Mouse (Mus musculus): ENCODE measurements at regions not wholly inside any gene's neighbourhood (a gene's known extent, or its start where the extent isn't known, plus 50 kb on each side); places are given as distances from the start of the nearest gene placed in this dataset.

- H3K36me3 ChIP-seq, result no peaks in the 10 kb centered on the region
- 0 out of 2 replicates have a peak, but pooled peaks have one; percentile 29 for ATAC-seq (ENCODE audit: insufficient number of reproducible peaks, low FRiP score, low TSS enrichment, low read depth)
- 29% methylated on average over 6 of the region's 6 CpGs for WGBS
Measured at GRCm38 (mm10) chr10:97345347-97345746, 134.1 kb upstream of the Dcn start.

GRCm38 (mm10) chr10:97346949-97347348 lies 132.5 kb upstream of the Dcn start:
- no peak overlapping the region for H3K27ac ChIP-seq (replicated peaks)
- ATAC-seq (ENCODE audit: insufficient number of reproducible peaks, low FRiP score, low TSS enrichment, low read depth), result no peak
- no peaks in the 10 kb centered on the region for H3K9me3 ChIP-seq (replicated peaks)
- no peaks in the 10 kb centered on the region for H3K27me3 ChIP-seq
- no peaks in the 10 kb centered on the region for H3K4me1 ChIP-seq
- H3K4me2 ChIP-seq (replicated peaks), result no peak overlapping the region
- H3K9ac ChIP-seq, result no peak overlapping the region
- H3K36me3 ChIP-seq, result no peaks in the 10 kb centered on the region
- WGBS, result 88% methylated on average over 2 of the region's 2 CpGs
- H3K4me3 ChIP-seq (replicated peaks), result no peak overlapping the region

More at GRCm38 (mm10) chr10:97345347-97345746, 134.1 kb upstream of the Dcn start:
- no peaks in the 10 kb centered on the region for H3K9me3 ChIP-seq (replicated peaks)
- no peak overlapping the region for H3K4me2 ChIP-seq (replicated peaks)
- no peak overlapping the region for H3K4me3 ChIP-seq (replicated peaks)
- no peak overlapping the region for H3K9ac ChIP-seq
- H3K4me1 ChIP-seq, result no peaks in the 10 kb centered on the region; the same call in 1 of the 2 replicates
- no peaks in the 10 kb centered on the region for H3K27me3 ChIP-seq
- H3K27ac ChIP-seq (replicated peaks), result no peak overlapping the region

- Histone ChIP-seq H3K4me2 (replicated peaks) (no peak overlapping the region), H3K4me3 (replicated peaks) (no peak overlapping the region), H3K36me3 (no peaks in the 10 kb centered on the region), H3K27ac (replicated peaks) (no peak overlapping the region), H3K9me3 (replicated peaks) (no peaks in the 10 kb centered on the region), H3K9ac (no peak overlapping the region), H3K4me1 (no peaks in the 10 kb centered on the region), H3K27me3 (no peaks in the 10 kb centered on the region)
- ATAC-seq (ENCODE audit: insufficient number of reproducible peaks, low FRiP score, low TSS enrichment, low read depth), result no peak
- WGBS, result 87% methylated on average over 3 of the region's 3 CpGs
Measured at GRCm38 (mm10) chr10:97368625-97369024, 110.8 kb upstream of the Dcn start.

- Histone ChIP-seq H3K4me3 (replicated peaks) (no peak overlapping the region), H3K4me2 (replicated peaks) (no peak overlapping the region), H3K9ac (no peak overlapping the region), H3K9me3 (replicated peaks) (no peaks in the 10 kb centered on the region), H3K27ac (replicated peaks) (no peak overlapping the region; the same call in 1 of the 2 replicates), H3K4me1 (peaks cover 3% of the 10 kb centered on the region; the same call in 1 of the 2 replicates), H3K27me3 (no peaks in the 10 kb centered on the region), H3K36me3 (no peaks in the 10 kb centered on the region)
- 8% methylated on average over 2 of the region's 2 CpGs for WGBS
- no peak for ATAC-seq (ENCODE audit: insufficient number of reproducible peaks, low FRiP score, low TSS enrichment, low read depth)
Measured at GRCm38 (mm10) chr10:97375824-97376223, 103.6 kb upstream of the Dcn start.

GRCm38 (mm10) chr10:97376376-97376775 lies 103.0 kb upstream of the Dcn start:
- no peak for ATAC-seq (ENCODE audit: insufficient number of reproducible peaks, low FRiP score, low TSS enrichment, low read depth)
- 60% methylated on average over 4 of the region's 4 CpGs for WGBS
- Histone ChIP-seq H3K36me3 (no peaks in the 10 kb centered on the region), H3K4me3 (replicated peaks) (no peak overlapping the region), H3K27ac (replicated peaks) (peak overlapping the region; percentile 85), H3K4me2 (replicated peaks) (no peak overlapping the region), H3K4me1 (peaks cover 3% of the 10 kb centered on the region; the same call in 1 of the 2 replicates), H3K27me3 (no peaks in the 10 kb centered on the region), H3K9me3 (replicated peaks) (no peaks in the 10 kb centered on the region), H3K9ac (no peak overlapping the region)

- H3K4me3 ChIP-seq (replicated peaks), result no peak overlapping the region
- H3K27me3 ChIP-seq, result no peaks in the 10 kb centered on the region
- 0 out of 2 replicates have a peak, but pooled peaks cover 3% of the 10 kb centered on the region for H3K4me1 ChIP-seq
- no peaks in the 10 kb centered on the region for H3K36me3 ChIP-seq
- no peak for ATAC-seq (ENCODE audit: insufficient number of reproducible peaks, low FRiP score, low TSS enrichment, low read depth)
- no peak overlapping the region for H3K9ac ChIP-seq
- no peaks in the 10 kb centered on the region for H3K9me3 ChIP-seq (replicated peaks)
- H3K27ac ChIP-seq (replicated peaks), result no peak overlapping the region
- no peak overlapping the region for H3K4me2 ChIP-seq (replicated peaks)
Measured at GRCm38 (mm10) chr10:97381586-97381985, 97.8 kb upstream of the Dcn start.

GRCm38 (mm10) chr10:97383881-97384280 lies 95.5 kb upstream of the Dcn start:
- H3K9ac ChIP-seq, result no peak overlapping the region
- H3K27ac ChIP-seq (replicated peaks), result no peak overlapping the region
- H3K9me3 ChIP-seq (replicated peaks), result no peaks in the 10 kb centered on the region
- no peaks in the 10 kb centered on the region for H3K36me3 ChIP-seq
- 100% methylated on average over 1 of the region's 1 CpGs for WGBS
- H3K4me1 ChIP-seq, result 0 out of 2 replicates have a peak, but pooled peaks cover 3% of the 10 kb centered on the region
- no peak overlapping the region for H3K4me2 ChIP-seq (replicated peaks)
- H3K4me3 ChIP-seq (replicated peaks), result no peak overlapping the region
- no peak for ATAC-seq (ENCODE audit: insufficient number of reproducible peaks, low FRiP score, low TSS enrichment, low read depth)
- no peaks in the 10 kb centered on the region for H3K27me3 ChIP-seq

- Histone ChIP-seq H3K4me2 (replicated peaks) (no peak overlapping the region), H3K36me3 (no peaks in the 10 kb centered on the region), H3K4me3 (replicated peaks) (no peak overlapping the region), H3K9me3 (replicated peaks) (no peaks in the 10 kb centered on the region), H3K27me3 (no peaks in the 10 kb centered on the region), H3K27ac (replicated peaks) (no peak overlapping the region), H3K9ac (no peak overlapping the region), H3K4me1 (0 out of 2 replicates have a peak, but pooled peaks cover 3% of the 10 kb centered on the region)
- 75% methylated on average over 3 of the region's 3 CpGs for WGBS
- ATAC-seq (ENCODE audit: insufficient number of reproducible peaks, low FRiP score, low TSS enrichment, low read depth), result no peak
Measured at GRCm38 (mm10) chr10:97387196-97387876, 92.1 kb upstream of the Dcn start.

- H3K27me3 ChIP-seq, result no peaks in the 10 kb centered on the region
- H3K4me3 ChIP-seq (replicated peaks), result no peak overlapping the region
- 0 out of 2 replicates have a peak, but pooled peaks cover 3% of the 10 kb centered on the region for H3K4me1 ChIP-seq
- H3K27ac ChIP-seq (replicated peaks), result no peak overlapping the region
- 39% methylated on average over 7 of the region's 7 CpGs for WGBS
- no peak; the same call in 1 of the 2 replicates for ATAC-seq (ENCODE audit: insufficient number of reproducible peaks, low FRiP score, low TSS enrichment, low read depth)
- no peaks in the 10 kb centered on the region for H3K9me3 ChIP-seq (replicated peaks)
- no peak overlapping the region for H3K4me2 ChIP-seq (replicated peaks)
- no peaks in the 10 kb centered on the region for H3K36me3 ChIP-seq
- no peak overlapping the region for H3K9ac ChIP-seq
Measured at GRCm38 (mm10) chr10:97389647-97390590, 89.5 kb upstream of the Dcn start.

GRCm38 (mm10) chr10:97397062-97397771 lies 82.2 kb upstream of the Dcn start:
- H3K9me3 ChIP-seq (replicated peaks), result no peaks in the 10 kb centered on the region
- H3K4me2 ChIP-seq (replicated peaks), result no peak overlapping the region
- peak; percentile 81 for ATAC-seq (ENCODE audit: insufficient number of reproducible peaks, low FRiP score, low TSS enrichment, low read depth)
- H3K36me3 ChIP-seq, result no peaks in the 10 kb centered on the region
- H3K4me3 ChIP-seq (replicated peaks), result no peak overlapping the region
- no peaks in the 10 kb centered on the region for H3K27me3 ChIP-seq
- WGBS, result 33% methylated on average over 9 of the region's 9 CpGs
- no peak overlapping the region for H3K9ac ChIP-seq
- H3K4me1 ChIP-seq, result no peaks in the 10 kb centered on the region
- H3K27ac ChIP-seq (replicated peaks), result peak overlapping the region; percentile 69

GRCm38 (mm10) chr10:97397896-97398295 lies 81.5 kb upstream of the Dcn start:
- Histone ChIP-seq H3K27me3 (no peaks in the 10 kb centered on the region), H3K4me1 (no peaks in the 10 kb centered on the region), H3K4me2 (replicated peaks) (no peak overlapping the region), H3K9me3 (replicated peaks) (no peaks in the 10 kb centered on the region), H3K27ac (replicated peaks) (peak overlapping the region; percentile 35; the same call in 1 of the 2 replicates), H3K36me3 (no peaks in the 10 kb centered on the region), H3K4me3 (replicated peaks) (no peak overlapping the region), H3K9ac (no peak overlapping the region)
- ATAC-seq (ENCODE audit: insufficient number of reproducible peaks, low FRiP score, low TSS enrichment, low read depth), result no peak
- 60% methylated on average over 2 of the region's 2 CpGs for WGBS

Data from embryonic facial prominence, embryonic 15.5 days (tissue).